Mouse (Mus musculus) layer of hippocampus, postnatal 10 days (tissue): ENCODE measurements around the gene Pacsin2. TPM values are rescaled to one million over a fixed set of nuclear protein-coding genes. Genes with fewer than 3 reads are reported as not detected.
A peak's percentile ranks its signal among the peaks of the same experiment; 100 is the strongest.
"Not testable (repeated sequence)": the region's sequence is repeated elsewhere in the genome, so short reads cannot be mapped to it uniquely, and the experiment has no call there.

Experiments used
- DNase-seq, 2 experiments: peaks; one replicate each; pipeline ENCODE4 v3.0.0; 2021; ENCODE audit warnings: low spot score in 2 of 2
- total RNA-seq, 2 experiments: library from RNA; stranded (reverse); gene quantifications; 2 replicates each; pipeline ENCODE4 v1.2.3; 2021

Pacsin2 gene
- total RNA-seq, 2 experiments from 2014 or later: 38.3 to 49.7 TPM

DNA sequence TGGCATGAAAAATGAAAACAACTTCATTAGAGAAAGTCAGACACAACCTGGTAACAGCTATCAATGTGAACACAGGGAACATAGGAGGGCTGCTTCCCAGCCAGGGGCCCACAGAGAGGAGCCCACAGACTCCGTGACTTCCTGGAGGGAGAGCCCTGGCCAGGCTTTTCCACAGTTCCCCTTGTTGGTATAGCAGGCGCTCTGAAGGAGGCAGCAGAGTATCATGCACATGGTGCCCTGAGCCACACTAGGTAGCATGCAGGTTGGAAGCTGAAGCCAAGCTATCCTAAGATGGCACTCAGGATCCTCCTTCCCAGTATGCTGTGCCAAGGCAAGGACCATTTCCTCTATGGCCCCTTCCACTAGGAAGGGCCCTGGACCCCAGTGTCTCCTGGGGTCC, 80.8 kb downstream of the Pacsin2 start:
- peak in 1 of 2 experiments; percentile 31 for DNase-seq

DNA sequence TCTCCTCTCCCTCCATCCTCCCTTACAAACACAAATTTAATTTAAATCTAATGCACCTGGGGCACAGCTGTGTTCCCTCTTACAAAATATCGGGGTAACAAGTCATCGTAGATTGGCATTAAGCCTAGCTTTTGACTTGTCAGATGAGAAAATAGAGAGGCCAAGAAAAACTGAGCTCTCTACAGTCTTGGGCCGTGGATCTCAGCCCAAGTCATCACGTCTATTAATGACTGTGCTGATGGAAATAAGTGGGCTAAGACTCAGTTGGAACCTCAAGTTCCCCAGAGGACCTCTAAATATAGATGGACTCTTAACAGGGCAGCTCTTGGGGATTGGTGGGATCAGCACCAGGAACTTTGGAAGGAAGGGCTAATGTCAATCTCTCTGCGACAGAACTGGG, 81.3 kb downstream of the Pacsin2 start:
- no peak for DNase-seq

DNA sequence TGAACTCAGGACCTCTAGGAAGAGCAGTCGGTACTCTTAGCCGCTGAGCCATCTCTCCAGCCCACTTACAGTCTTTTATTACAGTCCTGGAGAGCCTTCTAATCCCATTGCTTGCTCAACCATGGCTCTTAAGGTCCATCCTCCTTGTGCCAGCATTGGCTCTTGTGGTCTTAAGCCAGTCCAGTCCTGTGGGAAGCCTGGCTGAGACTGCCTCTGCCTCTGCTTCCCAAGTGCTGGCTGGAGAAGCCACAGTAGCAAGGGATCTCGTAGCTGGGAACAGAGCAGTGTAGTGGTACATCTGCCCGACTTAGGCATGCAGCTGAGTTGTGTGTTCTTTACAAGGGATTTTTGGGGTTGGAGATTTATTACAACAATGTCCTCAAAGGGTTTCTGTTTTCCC, 81.9 kb downstream of the Pacsin2 start:
- DNase-seq: no peak

DNA sequence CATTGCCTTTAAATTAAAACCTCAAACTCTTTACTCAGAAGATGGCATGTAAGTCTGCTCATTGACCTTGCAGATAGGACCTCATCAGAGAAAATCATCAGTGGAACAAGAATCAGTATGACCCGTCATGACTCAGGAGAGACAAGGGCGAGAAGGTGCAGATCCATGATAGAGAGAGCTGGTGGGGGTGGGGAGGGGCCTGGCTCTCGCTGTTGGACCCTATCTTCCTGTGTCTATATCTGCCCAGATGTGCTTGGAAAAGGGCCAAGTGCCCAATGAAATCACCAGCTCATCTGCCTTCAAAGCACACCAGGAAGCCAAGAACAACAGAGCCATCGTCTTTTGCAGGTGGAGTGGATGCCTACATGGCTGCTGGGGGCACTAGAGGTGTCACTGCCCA, 87.3 kb downstream of the Pacsin2 start:
- DNase-seq: no peak

DNA sequence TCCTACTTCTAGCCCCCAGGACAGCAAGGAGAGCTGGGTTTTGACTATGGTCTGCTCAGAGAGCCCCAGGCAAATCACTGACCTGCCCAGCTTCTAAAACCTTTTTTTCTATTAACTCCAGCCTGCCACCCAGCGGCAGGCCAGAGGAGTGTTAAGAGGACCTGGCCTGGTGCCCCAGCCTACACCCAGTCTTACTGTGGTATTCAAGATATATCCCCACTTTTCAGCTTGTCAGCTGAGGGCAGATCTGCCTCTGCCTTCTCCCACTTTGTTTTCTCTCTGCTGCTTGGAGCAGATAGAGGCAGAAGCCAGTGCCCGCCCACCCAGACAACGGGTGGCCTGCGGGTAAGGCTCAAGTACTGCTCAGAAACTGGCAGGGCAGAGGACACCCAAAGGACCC, 89.3 kb downstream of the Pacsin2 start:
- peak; percentile 65 to 77 for DNase-seq

GRCm38 (mm10) chr15:83374076-83374475, 90.3 kb downstream of the Pacsin2 start:
- DNase-seq: no peak

DNA sequence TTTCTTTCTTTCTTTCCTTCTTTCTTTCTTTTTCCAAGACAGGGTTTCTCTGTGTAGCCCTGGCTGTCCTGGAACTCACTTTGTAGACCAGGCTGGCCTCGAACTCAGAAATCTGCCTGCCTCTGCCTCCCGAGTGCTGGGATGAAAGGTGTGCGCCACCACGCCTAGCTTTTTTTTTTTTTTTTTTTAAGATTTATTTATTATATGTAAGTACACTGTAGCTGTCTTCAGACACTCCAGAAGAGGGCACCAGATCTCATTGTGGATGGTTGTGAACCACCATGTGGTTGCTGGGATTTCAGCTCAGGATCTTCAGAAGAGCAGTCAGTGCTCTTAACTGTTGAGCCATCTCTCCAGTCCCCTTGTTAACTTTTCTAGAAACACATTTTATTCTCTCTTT, 95.7 kb downstream of the Pacsin2 start:
- DNase-seq: not testable (repeated sequence)

DNA sequence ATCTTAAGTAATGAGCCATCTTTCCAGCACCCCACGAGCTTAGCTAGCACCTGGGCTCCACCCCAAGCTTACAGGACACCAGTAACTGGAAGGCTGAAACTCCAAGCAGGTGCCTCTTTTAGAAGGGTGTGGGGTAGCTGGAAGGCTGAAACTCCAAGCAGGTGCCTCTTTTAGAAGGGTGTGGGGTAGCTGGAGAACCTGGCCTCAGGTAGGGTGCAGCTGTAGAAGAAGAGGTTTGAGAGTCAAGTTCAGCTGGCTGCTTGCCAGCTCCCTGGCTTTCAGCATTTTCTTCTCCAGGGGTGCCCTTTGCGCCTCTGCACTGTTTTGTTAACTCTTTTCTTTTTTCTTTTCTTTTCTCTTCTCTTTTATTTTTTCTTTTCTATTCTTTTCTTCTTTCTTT, 96.1 kb downstream of the Pacsin2 start:
- DNase-seq: no peak

- DNase-seq: peak; percentile 61 to 67
Measured at GRCm38 (mm10) chr15:83366933-83367552, 97.4 kb downstream of the Pacsin2 start.

DNA sequence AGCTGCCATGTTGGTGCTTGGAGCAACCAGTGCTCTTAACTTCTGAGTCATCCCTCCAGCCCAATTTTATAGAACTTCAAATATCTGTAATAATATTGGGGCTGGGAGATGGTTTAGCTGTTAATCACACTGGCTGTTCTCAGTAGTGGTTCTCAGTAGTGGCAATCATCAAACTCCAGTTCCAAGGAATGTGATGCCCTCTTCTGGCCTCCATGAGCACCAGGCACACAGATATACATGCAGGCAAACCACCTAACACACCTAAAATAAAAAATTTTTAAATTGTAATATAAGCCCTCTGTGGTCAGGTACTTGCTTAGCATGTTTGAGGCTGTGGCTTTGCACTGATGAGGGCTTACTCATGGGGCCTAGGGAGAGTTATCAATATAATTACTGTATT, 98.7 kb downstream of the Pacsin2 start:
- DNase-seq: no peak

DNA sequence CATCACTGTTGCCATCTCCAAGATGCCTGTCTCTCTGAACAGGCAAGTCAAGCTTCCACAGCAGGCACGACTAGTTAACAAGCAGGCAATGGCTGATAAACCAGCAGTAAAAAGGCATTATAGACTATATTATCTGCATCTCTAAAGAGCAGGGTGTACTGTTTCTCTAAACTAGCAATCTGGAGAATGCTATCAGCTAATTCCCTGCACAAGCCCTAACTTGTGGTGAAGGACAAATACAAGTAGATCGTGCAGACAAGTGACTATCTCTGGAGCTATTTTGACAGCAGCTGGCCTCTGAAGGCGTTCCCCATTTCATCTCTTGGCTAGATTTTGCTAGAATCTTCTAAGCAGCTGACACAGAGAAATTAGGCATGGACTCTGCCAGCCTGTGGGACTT, 100.2 kb downstream of the Pacsin2 start:
- no peak for DNase-seq

DNA sequence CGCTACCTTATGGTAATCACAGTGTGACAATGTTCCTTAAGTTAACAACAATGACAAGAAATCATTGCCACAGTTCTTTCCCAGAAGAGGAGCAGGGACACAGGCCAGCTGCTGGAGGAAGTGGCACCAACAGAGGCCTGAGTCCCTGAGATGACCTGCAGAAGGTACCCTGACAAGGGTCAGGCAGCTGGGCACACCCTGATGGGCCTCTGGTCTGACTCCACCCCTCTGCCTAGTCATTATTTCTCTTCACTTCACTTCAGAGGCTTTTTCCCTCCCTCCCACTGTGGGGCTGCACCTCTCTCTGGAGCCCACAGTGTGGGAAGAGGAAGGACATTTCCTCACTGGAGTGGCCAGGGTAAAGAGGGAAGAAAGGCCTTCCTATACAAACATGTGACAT, 101.6 kb downstream of the Pacsin2 start:
- not testable (repeated sequence) for DNase-seq

DNA sequence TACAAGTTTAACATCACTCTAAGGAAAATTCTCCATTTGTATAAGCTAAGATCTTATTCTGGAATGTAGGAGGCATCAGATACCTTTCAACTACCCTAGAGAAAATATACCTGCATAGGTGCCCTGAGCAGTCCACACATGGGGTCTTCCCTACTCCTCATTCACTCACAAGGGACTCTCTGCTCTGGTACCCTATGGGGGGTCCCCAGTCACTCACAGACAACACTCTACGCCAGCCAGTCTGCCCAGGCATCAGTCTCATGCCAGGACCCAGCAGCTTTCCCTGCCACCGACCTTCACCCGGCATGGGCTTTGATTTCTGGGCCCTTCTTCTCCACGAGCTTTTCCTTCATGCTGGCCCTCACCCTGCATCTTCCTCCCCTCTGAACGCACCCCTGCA, 103.5 kb downstream of the Pacsin2 start:
- DNase-seq: not testable (repeated sequence)

DNA sequence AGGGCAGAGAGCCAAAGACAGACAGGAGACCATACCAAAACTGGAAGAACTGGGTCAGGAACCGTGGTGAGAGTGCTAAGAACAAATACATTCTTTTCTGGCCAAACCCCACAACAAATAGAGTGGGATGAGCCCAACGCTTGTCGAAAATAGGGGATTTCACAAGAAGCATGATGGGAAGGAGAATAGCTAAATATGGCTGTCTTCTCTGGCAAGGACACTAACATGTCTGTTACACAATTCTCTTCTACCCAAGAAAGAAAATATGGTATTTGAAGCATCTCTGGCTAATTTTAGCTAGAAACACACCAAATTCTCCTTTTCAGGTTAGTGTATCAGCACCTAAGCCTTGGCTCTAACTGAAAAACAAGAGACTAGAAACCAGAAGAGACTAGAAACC, 104.3 kb downstream of the Pacsin2 start:
- DNase-seq: no peak

DNA sequence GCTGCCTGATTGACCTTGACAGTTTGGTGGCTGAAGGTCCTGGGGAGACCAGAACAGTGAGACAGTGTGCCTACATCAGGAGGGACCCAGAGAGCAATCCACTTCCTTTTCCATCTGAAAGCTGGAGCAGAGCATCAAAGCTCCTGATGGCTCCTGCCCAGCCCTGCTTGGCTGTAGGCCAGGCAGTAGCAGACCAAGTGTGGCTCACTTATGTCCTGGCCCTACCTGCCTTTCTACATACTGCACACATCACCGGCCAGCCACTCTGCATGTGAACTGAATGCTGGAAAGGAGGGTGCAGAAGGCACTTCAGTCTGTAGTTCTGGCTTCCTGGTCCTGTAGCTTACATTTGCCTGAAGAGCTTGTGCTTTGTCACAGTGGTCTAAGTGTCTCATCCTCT, 105.9 kb downstream of the Pacsin2 start:
- DNase-seq: no peak

- no peak for DNase-seq
Measured at GRCm38 (mm10) chr15:83351546-83351945, 112.9 kb downstream of the Pacsin2 start.

GRCm38 (mm10) chr15:83350859-83351258, 113.5 kb downstream of the Pacsin2 start:
- DNase-seq: no peak

GRCm38 (mm10) chr15:83349954-83350711, 114.3 kb downstream of the Pacsin2 start, which contains the start of gene Arfgap3:
Arfgap3 (minus strand) TSS chr15:83350247.
- peak; percentile 94 to 97 for DNase-seq

DNA sequence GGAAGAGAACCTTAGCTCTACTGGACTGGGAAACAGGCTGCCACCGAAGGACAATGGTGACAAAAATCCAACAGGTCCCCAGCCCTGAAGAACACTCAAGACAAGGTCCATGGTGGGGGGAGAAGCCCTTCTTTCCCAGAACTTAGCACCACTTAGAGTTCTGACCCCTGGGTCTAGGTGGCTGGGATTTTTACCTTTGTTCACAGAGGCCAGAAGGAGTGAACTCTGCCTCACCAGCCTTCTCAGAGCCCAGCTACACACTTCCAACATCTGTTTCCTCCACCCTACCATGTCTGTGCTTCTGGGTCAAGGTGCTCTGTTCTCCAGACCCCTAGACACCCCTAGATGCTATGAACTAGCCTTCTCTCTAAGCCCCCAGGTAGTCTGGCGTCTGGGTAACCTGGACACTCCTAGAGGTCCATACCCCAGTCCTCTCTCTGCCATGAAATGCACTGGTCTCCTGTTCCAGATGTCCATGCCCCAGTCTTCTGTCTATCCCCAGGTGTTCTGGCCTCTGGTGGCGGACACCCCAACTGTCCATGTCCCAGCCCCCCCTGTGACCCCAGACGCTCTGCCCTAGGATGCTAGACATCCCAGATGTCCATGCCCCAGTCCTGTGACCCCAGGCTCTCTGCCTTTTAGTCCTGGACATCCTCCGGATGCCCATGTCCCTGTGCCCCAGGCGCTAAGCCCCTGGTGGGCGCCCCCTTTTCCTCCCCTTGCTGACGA, 115.0 kb downstream of the Pacsin2 start:
- DNase-seq: no peak

DNA sequence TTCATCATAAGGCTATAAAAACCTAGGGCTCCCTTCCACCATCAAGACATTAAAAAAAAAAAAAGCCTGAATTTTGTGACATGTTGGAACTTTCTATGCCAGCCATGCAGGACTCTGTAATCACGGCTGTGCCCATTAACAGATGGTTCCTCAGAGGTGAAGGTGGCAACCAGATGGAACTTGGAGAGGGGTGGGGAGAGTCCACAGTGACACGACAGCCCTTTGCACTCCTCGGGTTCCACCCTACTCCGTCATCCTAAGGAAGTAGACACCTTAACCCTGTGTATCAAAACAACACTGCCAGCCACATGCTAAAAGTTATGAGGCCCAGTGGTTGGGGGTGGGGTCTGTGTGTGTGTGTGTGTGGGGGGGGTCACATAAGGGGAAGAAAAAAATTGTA, 115.7 kb downstream of the Pacsin2 start:
- no peak for DNase-seq

GRCm38 (mm10) chr15:83345898-83346529, 118.4 kb downstream of the Pacsin2 start:
- no peak for DNase-seq

DNA sequence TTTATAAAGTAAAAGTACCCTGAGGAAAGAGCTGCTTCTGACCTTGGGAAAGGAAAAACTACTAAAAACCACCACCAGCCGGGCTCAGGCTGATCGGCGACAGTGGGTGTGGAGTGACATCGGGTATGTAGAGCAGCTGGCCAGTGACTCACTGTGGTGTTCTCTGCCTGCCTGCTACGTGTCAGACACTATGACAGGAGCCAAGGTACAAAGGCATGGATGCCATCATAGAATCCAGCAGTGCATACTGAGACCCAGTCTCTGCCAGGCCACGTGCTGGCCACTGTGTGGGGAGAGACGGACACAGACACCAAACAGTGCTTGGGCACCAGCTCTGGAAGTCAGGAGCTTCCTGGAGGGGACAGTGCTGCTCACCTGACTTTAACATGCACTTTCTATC, 119.5 kb downstream of the Pacsin2 start:
- no peak for DNase-seq
